Mouse (Mus musculus) kidney, adult 18-20 months (tissue): ENCODE measurements at regions not wholly inside any gene's neighbourhood (a gene's known extent, or its start where the extent isn't known, plus 50 kb on each side); places are given as distances from the start of the nearest gene placed in this dataset.
A peak's percentile ranks its signal among the peaks of the same experiment; 100 is the strongest.

Experiments
- DNase-seq: peaks from one replicate; pipeline ENCODE4 v3.0.0; 2021

DNA sequence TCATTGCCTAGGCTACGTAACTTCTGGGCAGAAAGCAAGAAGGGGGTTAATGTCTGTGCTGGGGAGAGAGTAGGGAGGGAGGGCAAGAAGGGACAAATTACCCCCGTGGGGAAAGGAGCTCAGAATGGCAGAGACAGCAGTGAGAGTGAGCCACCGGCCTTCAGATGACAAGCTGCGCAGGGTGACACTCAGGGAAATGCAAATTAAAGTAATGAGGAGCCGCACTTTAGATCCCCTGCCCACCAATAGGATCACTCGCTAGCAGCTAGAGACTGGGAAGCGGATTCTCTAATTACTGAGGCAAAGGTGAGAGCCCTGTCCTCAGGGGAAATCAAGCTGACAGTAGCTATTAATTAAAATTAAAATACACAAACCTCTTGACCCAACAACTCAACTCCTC, 202.5 kb downstream of the Arhgef10l start:
- no peak for DNase-seq

- no peak for DNase-seq
Measured at GRCm38 (mm10) chr4:140461317-140461716, 204.5 kb downstream of the Arhgef10l start.

DNA sequence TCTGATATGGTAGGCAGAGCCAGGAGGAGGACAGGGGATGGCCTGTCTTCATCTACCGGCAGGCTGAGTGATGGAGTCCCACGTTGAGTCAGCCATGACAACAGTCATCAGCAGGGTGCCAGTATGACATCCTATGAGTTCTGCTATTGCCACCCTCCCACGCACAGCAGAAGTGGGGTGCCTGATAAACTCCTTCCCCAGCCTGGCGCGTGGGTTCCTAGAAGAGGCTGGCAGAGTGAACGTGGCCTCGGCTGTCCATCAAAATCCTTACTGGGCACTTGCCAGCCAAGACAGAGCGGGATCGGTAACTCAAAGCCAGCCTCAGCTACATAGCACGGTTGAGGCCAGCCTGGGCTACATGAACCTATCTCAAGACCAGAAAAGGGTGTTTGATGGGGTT, 202.5 kb upstream of the Igsf21 start:
- DNase-seq: no peak

GRCm38 (mm10) chr4:140446455-140446854, 199.9 kb upstream of the Igsf21 start:
- DNase-seq: no peak

DNA sequence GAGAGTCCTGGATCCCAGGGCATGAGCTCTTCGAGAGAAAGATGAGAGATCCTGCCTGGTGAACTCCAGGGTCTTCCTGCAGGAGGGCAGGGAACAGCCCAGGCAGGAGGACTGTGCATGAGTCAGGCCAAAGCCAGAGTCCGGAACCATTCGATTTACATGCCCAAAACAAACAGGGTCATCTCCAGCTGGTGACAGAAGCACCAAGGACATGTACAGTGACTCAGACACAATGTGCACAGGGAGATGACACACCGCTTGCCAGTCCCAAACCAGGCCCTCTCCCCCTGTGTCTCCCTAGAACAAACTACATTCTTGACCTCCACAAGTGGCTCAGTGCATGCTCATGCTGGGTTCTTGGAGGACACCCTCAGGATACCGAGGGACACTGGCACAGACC, 199.3 kb upstream of the Igsf21 start:
- DNase-seq: no peak

GRCm38 (mm10) chr4:140443221-140443620, 196.6 kb upstream of the Igsf21 start:
- DNase-seq: no peak

DNA sequence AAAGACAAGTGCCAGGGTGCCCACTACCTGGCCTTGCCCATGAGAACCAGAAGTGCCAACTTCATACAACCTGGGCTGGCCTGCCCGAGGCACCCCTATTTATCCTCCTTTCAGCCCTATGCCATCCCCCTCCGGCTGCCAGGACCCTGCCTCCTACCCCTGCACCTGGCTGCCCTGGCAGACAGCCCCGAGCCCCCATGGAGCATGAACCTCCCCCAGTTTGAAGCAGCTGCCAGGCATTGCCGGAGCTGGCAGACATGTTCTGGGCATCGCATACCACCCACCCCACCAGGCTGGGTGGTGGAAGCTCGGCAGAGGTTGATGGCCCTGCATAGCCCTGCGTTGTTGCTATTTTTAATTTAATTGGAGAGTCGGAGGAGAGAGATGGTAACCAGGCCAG, 195.2 kb upstream of the Igsf21 start:
- no peak for DNase-seq

DNA sequence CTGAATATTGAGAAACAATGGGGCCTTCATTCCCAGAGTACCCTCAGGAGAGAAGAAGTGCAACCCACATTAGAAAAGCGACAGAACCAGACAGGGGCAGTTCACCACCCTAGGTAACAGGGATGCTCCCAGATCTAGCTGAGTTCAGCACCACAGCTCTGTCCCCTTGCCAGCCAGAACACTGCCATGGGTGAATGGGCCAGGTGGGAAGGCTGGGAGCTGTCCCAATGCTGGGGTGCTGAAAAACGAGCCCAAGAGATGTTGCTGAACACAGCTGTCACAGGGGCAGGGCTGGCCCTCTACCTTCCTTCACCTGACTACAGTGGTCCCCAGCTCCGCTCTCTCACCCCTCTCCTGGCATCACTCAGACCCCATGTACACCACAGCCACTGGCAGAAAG, 193.3 kb upstream of the Igsf21 start:
- peak; percentile 40 for DNase-seq

DNA sequence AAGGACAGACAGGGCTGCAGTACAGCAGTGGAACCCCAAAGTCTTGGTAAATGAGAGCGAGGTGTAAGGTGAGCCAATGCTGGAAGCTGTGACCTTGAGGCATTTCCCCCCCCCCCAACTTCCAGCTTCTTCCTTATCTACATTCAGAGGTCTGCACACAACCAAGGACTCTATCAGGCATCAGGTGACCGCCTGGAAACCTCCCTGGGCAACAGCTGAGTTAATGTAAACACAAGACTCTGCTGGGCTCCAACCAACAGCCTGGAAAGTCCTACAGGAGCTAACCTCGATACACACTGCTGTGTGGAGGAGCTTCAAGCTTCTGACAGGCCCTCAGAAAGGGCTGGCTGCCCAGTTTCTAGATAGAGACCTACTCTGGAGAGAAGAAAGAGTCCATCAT, 189.4 kb upstream of the Igsf21 start:
- DNase-seq: no peak

DNA sequence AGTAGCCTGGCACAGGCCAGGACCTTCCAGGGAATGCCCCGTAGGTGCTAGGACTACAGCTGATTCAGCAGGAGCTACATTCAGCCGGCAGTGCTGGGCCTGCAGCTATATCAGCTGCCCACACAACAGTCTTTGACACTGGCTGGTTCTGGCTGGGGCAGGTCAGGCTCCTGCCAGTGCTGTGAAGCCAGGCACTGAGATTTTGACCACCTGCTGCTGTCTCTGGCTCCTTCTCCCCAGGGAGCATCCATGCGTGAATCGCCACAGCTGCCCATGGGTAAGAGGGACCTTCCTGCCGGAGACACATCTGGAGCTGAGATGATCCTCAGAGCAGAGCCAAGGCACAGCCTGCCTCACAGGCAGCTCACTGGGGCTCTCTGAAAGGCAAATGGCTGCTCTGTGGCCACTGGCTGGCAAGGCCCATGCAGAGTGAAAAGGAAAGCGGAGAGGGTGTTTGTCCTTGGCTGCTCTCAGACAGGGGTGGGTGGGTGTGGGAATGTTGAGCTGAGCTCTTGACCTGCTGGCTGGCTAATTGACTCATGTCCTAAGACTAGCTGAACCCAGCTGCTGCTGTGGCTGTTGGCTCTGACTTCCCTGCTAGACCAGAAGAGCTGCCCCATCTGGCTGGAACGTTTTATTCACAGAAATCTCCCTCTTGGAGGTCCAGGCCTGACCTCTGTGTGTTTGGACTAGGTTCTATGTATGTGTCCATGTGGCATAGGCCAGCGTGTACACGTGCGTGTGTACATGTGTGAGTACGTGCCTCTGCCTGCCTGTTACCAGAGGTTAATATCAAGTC, 187.4 kb upstream of the Igsf21 start:
- peak; percentile 5 for DNase-seq

- DNase-seq: no peak
Measured at GRCm38 (mm10) chr4:140432101-140432500, 185.5 kb upstream of the Igsf21 start.

- DNase-seq: no peak
Measured at GRCm38 (mm10) chr4:140427039-140427438, 180.5 kb upstream of the Igsf21 start.

- DNase-seq: no peak
Measured at GRCm38 (mm10) chr4:140423791-140424190, 177.2 kb upstream of the Igsf21 start.

DNA sequence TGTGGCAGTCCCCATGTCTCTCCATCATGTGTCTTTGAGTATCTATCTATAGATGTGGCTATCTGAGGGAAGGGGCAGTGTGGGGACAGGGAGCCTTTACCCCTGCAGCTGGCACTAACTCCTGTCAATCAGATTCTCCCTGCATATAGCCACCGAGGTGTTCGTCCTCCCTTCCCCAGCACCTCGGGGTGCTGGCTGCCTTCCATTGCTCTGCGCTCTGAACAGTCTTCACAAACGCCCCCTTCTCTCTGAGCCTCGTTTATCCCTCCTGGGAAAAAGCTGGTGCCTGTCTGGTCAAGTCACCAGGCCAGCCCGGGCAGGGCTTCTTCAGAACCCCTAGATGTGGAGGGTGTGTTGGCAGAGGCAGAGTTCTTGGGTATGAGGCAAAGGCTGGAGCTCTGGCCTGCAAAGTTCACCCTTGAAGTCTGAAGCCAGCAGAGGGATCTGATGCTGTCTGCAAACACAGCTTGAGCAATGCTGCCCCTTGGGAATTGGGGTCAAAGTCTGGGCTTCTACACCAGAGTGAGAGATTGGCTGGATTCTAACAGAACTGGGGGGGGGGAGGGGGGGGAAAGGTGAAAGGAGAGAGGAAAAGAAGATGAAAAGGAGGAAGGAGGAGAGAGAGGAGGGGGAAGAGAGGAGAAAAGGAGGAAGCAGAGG, 175.5 kb upstream of the Igsf21 start:
- DNase-seq: peak; percentile 50

DNA sequence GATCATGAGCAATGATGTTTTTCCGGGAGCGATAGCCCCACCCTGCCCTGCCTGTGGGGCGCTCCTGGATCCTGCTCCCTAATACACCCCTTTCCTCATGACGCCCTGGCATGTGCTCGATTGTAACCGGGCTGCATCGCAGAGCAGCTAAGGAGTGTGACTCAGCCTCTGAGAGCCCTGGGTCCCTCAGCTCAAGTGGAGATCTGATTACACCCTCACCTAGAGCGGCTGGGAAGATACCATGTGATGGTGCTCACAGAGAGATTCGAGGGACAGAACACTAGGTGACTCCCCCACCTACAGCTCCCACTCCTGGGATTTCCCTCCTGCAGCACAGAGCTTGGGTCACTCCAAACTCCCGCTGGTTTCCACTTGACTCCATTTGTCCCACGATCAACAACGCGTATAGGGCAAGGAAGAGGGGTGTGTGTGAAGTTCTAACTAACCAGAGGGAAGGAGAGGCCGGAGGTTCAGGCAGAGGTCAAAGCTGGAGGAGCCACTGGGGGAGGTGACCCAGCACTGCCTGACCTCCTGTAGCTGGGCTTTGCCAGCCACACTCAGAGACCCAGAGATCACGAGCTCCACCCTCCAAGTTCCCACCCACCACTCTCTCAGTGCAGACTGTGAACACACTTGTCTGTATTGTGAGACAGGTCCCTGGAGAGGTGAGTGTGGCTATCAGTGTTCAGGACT, 173.3 kb upstream of the Igsf21 start:
- DNase-seq: no peak

DNA sequence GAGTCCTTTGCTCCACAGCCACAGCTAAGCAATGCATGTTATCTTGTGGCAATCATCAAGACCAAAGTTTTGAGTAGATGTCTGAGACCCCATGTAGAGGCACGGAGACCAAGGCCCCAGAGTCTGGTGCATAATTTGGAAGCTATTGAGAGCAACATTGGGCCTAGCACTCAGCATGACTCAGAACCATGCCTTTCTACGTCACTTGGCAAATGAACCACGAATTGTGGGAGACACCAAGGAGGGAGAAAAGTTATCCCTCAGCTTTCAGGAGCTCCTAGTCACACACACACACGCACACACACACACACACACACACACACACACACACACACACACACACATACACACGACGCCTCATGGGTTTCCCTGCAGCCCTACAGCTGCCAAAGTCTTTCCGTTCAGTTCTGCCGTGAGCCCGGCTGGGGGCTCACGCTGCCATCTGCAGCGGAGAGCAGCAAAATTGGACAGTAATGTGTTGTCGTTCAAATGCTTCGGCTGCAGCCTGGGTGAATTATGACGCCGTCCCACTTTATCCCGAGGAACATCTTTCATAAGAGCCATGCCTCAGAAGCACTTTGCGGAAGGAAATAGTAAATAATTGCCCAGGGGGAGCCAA, 165.8 kb upstream of the Igsf21 start:
- no peak for DNase-seq

DNA sequence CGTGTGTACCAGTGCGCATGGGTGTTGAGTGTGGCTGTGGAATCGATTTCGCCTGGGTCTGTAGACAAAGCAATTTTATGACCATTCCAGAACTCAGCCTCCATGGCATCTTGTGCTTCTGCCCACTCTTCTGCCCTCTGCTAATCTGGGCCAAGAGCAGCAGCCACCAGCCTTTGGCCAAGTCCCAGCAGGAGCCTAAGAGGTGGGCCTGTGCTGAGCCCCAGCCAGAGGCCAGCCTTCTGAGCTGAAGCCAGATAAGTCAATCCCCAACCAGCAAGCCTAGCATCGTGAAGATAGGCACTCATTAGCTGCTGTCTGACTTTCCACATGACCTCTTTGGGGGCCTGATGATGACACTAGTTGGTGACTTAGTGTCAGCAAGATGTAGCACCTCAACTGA, 161.9 kb upstream of the Igsf21 start:
- DNase-seq: no peak

DNA sequence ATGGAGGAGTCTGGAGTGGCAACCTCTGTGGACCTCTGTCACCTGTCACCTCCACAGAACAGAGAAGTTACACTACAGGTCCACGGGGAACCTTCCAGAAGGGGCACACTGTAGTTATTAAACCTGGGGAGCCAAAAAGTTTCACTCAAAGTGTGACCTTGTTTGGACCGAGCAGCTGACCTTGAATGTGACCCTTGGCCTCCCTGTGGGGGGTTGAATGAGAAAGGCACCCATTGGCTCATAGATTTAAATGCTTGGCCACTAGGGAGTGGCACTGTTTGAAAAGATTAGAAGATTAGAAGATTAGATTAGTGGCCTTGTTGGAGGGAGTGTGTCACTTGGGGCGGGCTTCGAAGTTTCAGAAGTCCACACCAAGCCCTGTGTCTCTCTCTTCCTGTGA, 160.3 kb upstream of the Igsf21 start:
- no peak for DNase-seq

GRCm38 (mm10) chr4:140405993-140406881, 159.7 kb upstream of the Igsf21 start:
- DNase-seq: no peak

- no peak for DNase-seq
Measured at GRCm38 (mm10) chr4:140405427-140405826, 158.8 kb upstream of the Igsf21 start.

DNA sequence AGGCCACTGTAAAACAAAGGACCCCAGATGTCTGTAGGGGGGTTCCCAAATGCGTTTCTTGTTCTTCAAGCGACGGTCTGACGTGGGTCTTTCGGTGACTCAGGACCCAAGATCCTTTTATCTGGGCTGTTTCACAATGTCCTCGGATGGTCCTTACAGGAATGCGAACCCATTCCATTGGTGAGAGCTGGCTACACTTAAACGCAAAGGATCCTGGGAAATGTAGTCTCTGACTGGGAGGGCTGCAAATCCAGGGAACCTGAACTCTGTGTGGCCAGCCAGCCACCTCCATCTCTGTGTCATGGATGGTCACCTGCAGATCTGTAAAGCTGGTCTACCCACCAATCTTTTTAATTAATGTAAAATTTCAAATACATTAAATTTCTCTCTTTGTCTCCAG, 156.5 kb upstream of the Igsf21 start:
- no peak for DNase-seq

DNA sequence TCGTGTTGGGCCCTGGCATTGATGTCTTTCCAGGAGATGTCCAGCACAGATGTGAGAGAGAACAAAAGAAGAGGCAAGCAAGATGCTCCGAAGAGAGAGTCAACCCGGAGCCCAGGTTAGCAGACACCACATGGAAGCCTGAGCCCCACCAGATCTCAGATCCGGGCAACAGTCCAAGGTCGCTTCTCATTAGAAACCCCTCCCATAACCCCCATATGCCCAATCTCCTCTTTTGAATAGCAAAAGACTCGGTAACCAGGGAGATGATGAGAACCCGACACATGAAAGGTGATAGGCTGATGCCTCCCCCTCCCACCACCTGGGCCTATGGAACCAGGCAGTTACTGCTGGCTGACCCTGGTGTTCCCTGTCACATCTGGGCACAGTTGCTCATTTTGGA, 155.7 kb upstream of the Igsf21 start:
- no peak for DNase-seq

GRCm38 (mm10) chr4:140401632-140402031, 155.0 kb upstream of the Igsf21 start:
- DNase-seq: no peak
